9 mouse cellular contexts compared by ENCODE assay signal in the genomic region with DNA sequence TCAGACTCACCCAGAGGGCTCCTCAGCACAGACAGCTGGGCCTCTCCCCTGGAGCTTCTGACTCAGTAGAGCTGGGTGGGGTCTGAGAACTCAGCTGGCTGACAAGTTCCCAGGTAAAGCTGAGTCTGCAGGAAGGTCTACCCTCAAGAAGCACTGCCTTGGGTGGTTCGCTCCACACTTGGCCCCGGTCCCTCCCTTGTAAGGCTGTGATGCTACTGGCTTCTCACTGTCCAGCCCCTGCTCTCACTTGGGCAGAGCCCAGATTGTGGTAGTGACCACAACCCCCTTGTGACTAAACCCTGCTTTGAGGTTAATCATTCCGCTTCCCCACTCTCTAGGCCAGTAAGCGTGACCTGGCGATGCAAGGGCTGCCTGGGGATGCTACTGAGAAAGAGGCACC. TPM values are rescaled to one million over a fixed set of nuclear protein-coding genes. Genes with fewer than 3 reads are reported as not detected.
DNase-seq lines count a peak whose midpoint lies in the region; ATAC-seq and TF ChIP-seq lines count a peak whose summit lies in the region.
"Had no signal": no experiment of that assay in that cellular context is flagged by ENCODE, and none has a peak within 500 bp of the region (broad histone marks: within the 10 kb centered on the region; RNA-seq: fewer than 3 reads in every experiment).

No protein-coding gene starts in this region.

- peak; percentile 55 for ATAC-seq in intestine, embryonic 15.5 days
- no peak for ATAC-seq in intestine, postnatal 0 days
- peak; percentile 45; the same call in 1 of the 2 replicates for ATAC-seq in embryonic facial prominence, embryonic 13.5 days (ENCODE audit: insufficient number of reproducible peaks, insufficient read depth, low FRiP score, low TSS enrichment, low read depth)
- ATAC-seq in megakaryocyte, adult 5-6 weeks (ENCODE audit: poor library complexity, severe bottlenecking) = peak; percentile 81

- H3K4me2 ChIP-seq in intestine, embryonic 15.5 days (replicated peaks) = no peak overlapping the region
- no peak overlapping the region for H3K4me2 ChIP-seq in intestine, postnatal 0 days (replicated peaks; ENCODE audit: low read depth)
- no peak overlapping the region for H3K4me2 ChIP-seq in embryonic facial prominence, embryonic 13.5 days

- no peak for TF ChIP-seq CTCF in intestine, postnatal 0 days (IDR thresholded peaks at IDR 0.05; ENCODE audit: low read depth)

- no peaks in the 10 kb centered on the region for H3K9me3 ChIP-seq in intestine, embryonic 15.5 days
- H3K9me3 ChIP-seq in intestine, postnatal 0 days (ENCODE audit: control insufficient read depth) = no peaks in the 10 kb centered on the region
- H3K9me3 ChIP-seq in embryonic facial prominence, embryonic 13.5 days = no peaks in the 10 kb centered on the region

- H3K36me3 ChIP-seq in intestine, embryonic 15.5 days = no peaks in the 10 kb centered on the region
- no peaks in the 10 kb centered on the region; the same call in 1 of the 2 replicates for H3K36me3 ChIP-seq in intestine, postnatal 0 days (ENCODE audit: control insufficient read depth, insufficient read depth)
- H3K36me3 ChIP-seq in embryonic facial prominence, embryonic 13.5 days = peaks cover 16% of the 10 kb centered on the region; the same call in 1 of the 2 replicates

- 86% methylated on average over 5 of the region's 5 CpGs for WGBS in intestine, embryonic 15.5 days
- WGBS in intestine, postnatal 0 days = 73% methylated on average over 5 of the region's 5 CpGs
- 60% methylated on average over 5 of the region's 5 CpGs for WGBS in embryonic facial prominence, embryonic 13.5 days

- no peaks in the 10 kb centered on the region for H3K27me3 ChIP-seq in intestine, embryonic 15.5 days (replicated peaks)
- no peaks in the 10 kb centered on the region for H3K27me3 ChIP-seq in intestine, postnatal 0 days (replicated peaks; ENCODE audit: control insufficient read depth, insufficient read depth, low read length)
- H3K27me3 ChIP-seq in embryonic facial prominence, embryonic 13.5 days = no peaks in the 10 kb centered on the region

- peaks cover 28% of the 10 kb centered on the region for H3K4me1 ChIP-seq in intestine, embryonic 15.5 days (replicated peaks)
- no peaks in the 10 kb centered on the region for H3K4me1 ChIP-seq in intestine, postnatal 0 days (replicated peaks; ENCODE audit: control insufficient read depth, insufficient read depth, low read length)
- H3K4me1 ChIP-seq in embryonic facial prominence, embryonic 13.5 days = peaks cover 51% of the 10 kb centered on the region

- no peak overlapping the region for H3K4me3 ChIP-seq in intestine, embryonic 15.5 days (replicated peaks)
- H3K4me3 ChIP-seq in intestine, postnatal 0 days (ENCODE audit: low read depth, low read length) = no peak overlapping the region
- no peak overlapping the region for H3K4me3 ChIP-seq in embryonic facial prominence, embryonic 13.5 days

- no peak overlapping the region for H3K27ac ChIP-seq in intestine, embryonic 15.5 days
- no peak overlapping the region for H3K27ac ChIP-seq in intestine, postnatal 0 days (ENCODE audit: low read depth, low read length)
- H3K27ac ChIP-seq in embryonic facial prominence, embryonic 13.5 days = peak overlapping the region; percentile 71

- DNase-seq in CD4-positive helper T cell, adult 2 months (ENCODE audit: low read depth, low spot score) = peak; percentile 21
- DNase-seq in frontal cortex, postnatal 14 days (ENCODE audit: low spot score in 2 of 2) = no peak
- no peak for DNase-seq in testis, postnatal 14 days (ENCODE audit: low spot score)
- no peak for DNase-seq in adrenal gland, postnatal 25 days
- DNase-seq: kidney, postnatal 36 days had no signal

- H3K9ac ChIP-seq in intestine, embryonic 15.5 days = no peak overlapping the region
- H3K9ac ChIP-seq in intestine, postnatal 0 days (ENCODE audit: low read depth, low read length) = no peak overlapping the region
- no peak overlapping the region for H3K9ac ChIP-seq in embryonic facial prominence, embryonic 13.5 days

RNA-seq across cellular contexts. Expression of gene Tmem131l, which starts 17.3 kb away (rescaled TPM):
- 26.1 and 32.0 TPM in 2 replicates for polyA plus RNA-seq in intestine, embryonic 15.5 days (2015; fragmentation: Nextera tagmentation; extraction: Ambion mirVana)
- polyA plus RNA-seq in intestine, postnatal 0 days (2015; fragmentation: Nextera tagmentation; extraction: Ambion mirVana) = 7.5 and 9.6 TPM in 2 replicates
- 65.7 and 67.4 TPM in 2 replicates for polyA plus RNA-seq in embryonic facial prominence, embryonic 13.5 days (2015; fragmentation: Nextera tagmentation; extraction: Ambion mirVana)
- total RNA-seq in megakaryocyte, adult 5-6 weeks (2015) = 40.0 and 63.5 TPM in 2 replicates
- total RNA-seq in megakaryocyte, adult 5-6 weeks (2017) = 29.7 and 40.2 TPM in 2 replicates
- total RNA-seq in adrenal gland, postnatal 25 days (2021) = 48.2 and 56.9 TPM in 2 replicates
